Mouse (Mus musculus) colon, adult 2 months (tissue): ENCODE measurements around the gene Trim47. TPM values are rescaled to one million over a fixed set of nuclear protein-coding genes. Genes with fewer than 3 reads are reported as not detected.

Experiments
- polyA plus RNA-seq: library from polyadenylated mRNA; depleted of rRNA; stranded (reverse); fragments of >200 nt; gene quantifications from 2 replicates; pipeline ENCODE4 v1.2.3, GENCODE M21; 2012; rRNA removed

Gene Trim47
- 48.3 and 54.4 TPM in 2 replicates for polyA plus RNA-seq

DNA sequence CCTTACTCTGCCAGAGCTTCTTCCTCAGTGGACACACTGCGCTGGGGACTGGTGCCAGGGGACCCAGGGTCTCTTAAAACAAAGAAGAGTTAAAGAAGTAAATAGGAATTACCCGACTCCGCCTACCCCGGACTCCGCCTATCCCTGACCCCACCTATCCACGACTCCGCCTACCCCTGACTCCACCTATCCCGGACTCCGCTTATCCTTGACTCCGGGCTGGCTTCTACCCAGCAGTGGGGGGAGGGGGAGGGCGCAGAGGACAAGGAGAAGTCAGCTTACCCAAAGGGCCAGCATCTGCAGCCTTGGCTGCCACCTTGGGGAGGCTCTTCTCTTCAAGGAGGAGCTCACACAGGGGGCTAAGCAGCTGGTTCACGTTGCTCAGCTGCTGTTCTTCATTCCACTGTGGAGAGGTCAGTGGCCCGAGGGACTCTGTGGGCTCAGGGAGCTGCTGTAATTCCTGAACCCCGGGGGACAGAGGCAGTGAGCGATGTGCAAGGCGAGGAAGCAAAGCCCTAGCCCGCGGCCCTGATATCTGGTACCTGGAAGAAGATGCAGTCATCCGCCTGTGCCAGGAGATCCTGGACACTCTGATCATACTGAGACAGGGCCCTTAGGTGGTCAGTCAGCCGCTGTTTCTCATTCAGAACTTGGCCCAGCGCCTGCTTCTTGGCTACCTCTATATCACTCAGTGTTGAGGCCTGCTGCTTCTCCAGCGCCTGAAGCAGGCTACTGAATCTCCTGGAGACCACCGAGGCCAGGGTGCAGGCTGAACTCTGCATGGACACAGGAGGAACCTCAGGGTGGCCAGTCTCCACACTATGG, at the start of gene Trim47:
TSS of gene Trim47 (minus strand) at position 55 of the 825 bp plus-strand sequence.

GRCm38 (mm10) chr11:116167884-116168439, 41.0 kb upstream of the Trim47 start, which contains the start of gene Fbf1:
Gene Fbf1 (minus strand): TSS chr11:116168166.

GRCm38 (mm10) chr11:116138468-116139138, 11.6 kb upstream of the Trim47 start, which contains the start of gene Mrpl38:
Gene Mrpl38 (minus strand): TSS chr11:116138868.

GRCm38 (mm10) chr11:116130488-116131205, 3.6 kb upstream of the Trim47 start, which contains the start of gene Trim65:
Gene Trim65 (minus strand): TSS chr11:116131128.

DNA sequence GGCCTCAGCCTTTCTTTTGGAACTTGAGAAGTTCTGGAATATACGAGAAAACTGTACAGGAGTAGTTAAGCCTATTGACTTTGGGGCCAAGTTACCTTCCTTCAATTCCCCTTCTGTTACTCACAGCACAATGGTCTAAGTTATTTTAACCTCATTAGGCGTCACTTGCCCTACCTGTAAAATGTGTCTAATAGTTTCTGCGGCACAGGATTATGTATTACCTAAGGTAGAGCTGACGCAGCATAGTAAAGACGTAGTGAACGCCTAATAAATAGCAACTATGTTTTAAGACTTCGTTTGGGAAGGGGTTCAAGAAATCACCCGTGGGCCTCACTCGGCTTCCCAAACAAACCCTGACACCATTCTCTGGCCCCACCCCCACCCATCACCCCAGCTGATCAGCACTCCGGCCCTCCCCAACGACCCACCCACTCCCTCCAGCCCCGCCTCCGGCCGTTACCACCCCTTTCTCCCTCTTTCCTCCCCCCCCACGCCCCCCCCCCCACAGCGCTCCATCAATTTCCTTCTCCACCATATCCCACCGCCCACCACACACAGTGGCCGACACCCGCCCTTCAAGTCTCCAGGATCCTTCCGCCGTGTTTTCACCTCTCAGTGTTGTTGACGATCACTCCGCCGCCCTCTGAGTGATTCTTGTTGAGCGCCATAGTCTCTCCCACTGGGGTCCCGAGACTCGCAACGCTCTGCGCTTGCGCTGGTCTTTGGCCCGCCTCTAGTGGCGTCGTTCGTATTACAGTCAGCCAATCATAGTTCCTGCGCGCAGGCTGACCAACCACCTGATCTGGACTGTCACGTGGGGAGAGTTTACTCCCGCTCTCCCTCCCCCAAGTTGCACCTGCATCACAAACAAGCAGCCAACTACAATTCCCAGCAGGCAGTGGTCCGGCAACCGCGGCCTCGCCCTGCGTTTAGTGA, 40.5 kb downstream of the Trim47 start, which contains the start of gene Wbp2:
TSS of gene Wbp2 (minus strand) at position 738 of the 936 bp plus-strand sequence.

DNA sequence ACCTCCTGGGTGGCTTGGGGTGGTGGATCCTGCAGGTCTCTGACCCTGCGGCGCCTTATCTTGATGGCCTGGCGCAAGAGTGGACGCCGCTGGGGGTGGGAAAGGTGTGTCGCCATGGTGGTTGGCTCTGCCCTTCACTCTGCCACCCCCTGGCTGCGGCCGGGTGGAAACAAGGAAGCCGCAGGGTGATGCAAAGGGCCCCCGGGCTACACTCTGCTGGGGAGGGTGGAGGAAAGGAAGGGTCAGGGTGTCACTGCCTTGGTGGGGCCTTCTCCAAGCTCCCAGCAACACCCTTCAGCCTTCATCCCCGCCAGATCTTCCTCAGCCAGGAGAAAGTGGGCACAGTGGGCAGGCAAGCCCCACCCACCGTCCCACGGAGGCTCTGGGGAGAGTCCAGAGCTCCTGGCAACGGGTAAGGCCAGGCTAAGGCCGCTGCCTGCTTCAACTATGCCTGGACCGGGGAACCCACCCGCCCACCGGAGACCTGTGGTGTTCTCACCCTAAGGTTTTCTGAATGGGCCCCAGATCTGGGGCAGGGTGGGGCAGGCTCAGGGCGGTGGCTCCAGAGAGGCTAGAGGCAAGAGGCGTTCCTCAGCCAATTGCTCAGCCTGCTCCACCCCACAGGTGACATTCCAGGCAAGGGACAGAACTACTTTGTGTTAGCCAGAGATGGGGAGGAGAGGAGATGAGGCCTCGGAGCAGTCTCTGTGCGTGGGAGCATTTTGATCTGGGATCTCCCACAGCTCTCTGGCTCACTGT, 49.4 kb downstream of the Trim47 start, which contains the start of gene Unc13d:
TSS of gene Unc13d (minus strand) at position 516 of the 759 bp plus-strand sequence.

Other genes with a start within 250 kb of the Trim47 start
- 6.9 and 11.9 TPM in 2 replicates for gene Smim5, start 227.2 kb downstream of the Trim47 start, polyA plus RNA-seq
- gene Smim6, start 215.2 kb downstream of the Trim47 start, polyA plus RNA-seq = 41.7 and 44.8 TPM in 2 replicates
- 22.2 and 24.5 TPM in 2 replicates for gene Sap30bp, start 193.9 kb downstream of the Trim47 start, polyA plus RNA-seq
- gene Recql5, start 193.7 kb downstream of the Trim47 start, polyA plus RNA-seq = 13.6 and 14.4 TPM in 2 replicates
- 98.9 and 117 TPM in 2 replicates for gene Itgb4, start 152.5 kb downstream of the Trim47 start, polyA plus RNA-seq
- gene Galk1, start 114.5 kb downstream of the Trim47 start, polyA plus RNA-seq = 43.0 and 47.7 TPM in 2 replicates
- gene H3f3b, start 99.2 kb downstream of the Trim47 start, polyA plus RNA-seq = 237 and 327 TPM in 2 replicates
- 27.9 and 33.1 TPM in 2 replicates for gene Unk, start 96.9 kb downstream of the Trim47 start, polyA plus RNA-seq
- gene Unc13d, start 49.2 kb downstream of the Trim47 start, polyA plus RNA-seq = 11.2 and 12.9 TPM in 2 replicates
- gene Wbp2, start 40.2 kb downstream of the Trim47 start, polyA plus RNA-seq = 158 and 189 TPM in 2 replicates
- gene Trim65, start 3.9 kb upstream of the Trim47 start, polyA plus RNA-seq = 14.0 and 14.8 TPM in 2 replicates
- 51.1 and 52.2 TPM in 2 replicates for gene Mrpl38, start 11.7 kb upstream of the Trim47 start, polyA plus RNA-seq
- 12.7 and 13.8 TPM in 2 replicates for gene Fbf1, start 41.0 kb upstream of the Trim47 start, polyA plus RNA-seq
- gene Ten1, start 71.6 kb upstream of the Trim47 start, polyA plus RNA-seq = 38.5 and 41.2 TPM in 2 replicates
- 78.2 and 84.8 TPM in 2 replicates for gene Acox1, start 71.8 kb upstream of the Trim47 start, polyA plus RNA-seq
- 13.5 and 16.2 TPM in 2 replicates for gene Evpl, start 110.9 kb upstream of the Trim47 start, polyA plus RNA-seq
- gene Srp68, start 147.0 kb upstream of the Trim47 start, polyA plus RNA-seq = 35.2 and 35.5 TPM in 2 replicates
- 6.3 and 13.7 TPM in 2 replicates for gene Galr2, start 153.7 kb upstream of the Trim47 start, polyA plus RNA-seq
- 28.0 and 29.4 TPM in 2 replicates for gene Exoc7, start 180.0 kb upstream of the Trim47 start, polyA plus RNA-seq
- gene Foxj1, start 208.2 kb upstream of the Trim47 start, polyA plus RNA-seq = 0.79 and 1.2 TPM in 2 replicates